Comparison of ENCODE assay signal across 13 mouse cellular contexts in the genomic region with DNA sequence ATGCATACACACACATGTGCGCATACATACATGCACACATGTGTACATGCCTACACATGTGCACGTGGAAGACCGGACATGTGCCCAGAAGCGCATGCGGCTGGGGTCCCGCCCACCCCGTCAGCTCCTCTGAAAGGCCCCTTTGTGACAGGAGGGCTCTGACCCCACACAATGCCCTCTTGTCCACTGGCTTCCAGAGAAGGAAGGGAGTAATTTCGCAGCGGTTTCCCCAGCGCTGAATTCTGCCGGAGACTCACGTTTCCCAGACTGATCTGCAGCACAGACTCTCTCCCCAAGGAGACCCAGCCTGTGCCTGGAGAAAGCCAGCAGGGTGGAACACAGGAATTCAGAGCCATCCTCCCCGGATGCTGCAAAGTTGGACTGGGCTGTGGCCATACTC. TPM values are rescaled to one million over a fixed set of nuclear protein-coding genes. Genes with fewer than 3 reads are reported as not detected.
DNase-seq lines count a peak whose midpoint lies in the region; ATAC-seq and TF ChIP-seq lines count a peak whose summit lies in the region.
"Had no signal": no experiment of that assay in that cellular context is flagged by ENCODE, and none has a peak within 500 bp of the region (broad histone marks: within the 10 kb centered on the region; RNA-seq: fewer than 3 reads in every experiment).

No protein-coding gene starts in this region.

- H3K4me3 ChIP-seq in hindbrain, embryonic 10.5 days, result peak overlapping the region; percentile 14; the same call in 1 of the 2 replicates
- no peak overlapping the region for H3K4me3 ChIP-seq in hindbrain, embryonic 13.5 days
- H3K4me3 ChIP-seq in embryonic facial prominence, embryonic 11.5 days (ENCODE audit: low read depth, low read length), result no peak overlapping the region
- no peak overlapping the region for H3K4me3 ChIP-seq in limb, embryonic 14.5 days (replicated peaks; ENCODE audit: low read length)
- H3K4me3 ChIP-seq: heart, embryonic 13.5 days had no signal

- 25% methylated on average over 13 of the region's 13 CpGs for WGBS in hindbrain, embryonic 10.5 days
- WGBS in hindbrain, embryonic 13.5 days, result 32% methylated on average over 13 of the region's 13 CpGs
- WGBS in embryonic facial prominence, embryonic 11.5 days, result 26% methylated on average over 13 of the region's 13 CpGs
- 58% methylated on average over 13 of the region's 13 CpGs for WGBS in limb, embryonic 14.5 days

- H3K36me3 ChIP-seq in hindbrain, embryonic 10.5 days, result no peaks in the 10 kb centered on the region
- H3K36me3 ChIP-seq in hindbrain, embryonic 13.5 days, result no peaks in the 10 kb centered on the region
- no peaks in the 10 kb centered on the region for H3K36me3 ChIP-seq in embryonic facial prominence, embryonic 11.5 days (replicated peaks; ENCODE audit: control insufficient read depth, insufficient read depth, low read depth, low read length)
- H3K36me3 ChIP-seq in limb, embryonic 14.5 days (ENCODE audit: control insufficient read depth, insufficient read depth, low read length), result no peaks in the 10 kb centered on the region
- H3K36me3 ChIP-seq: heart, embryonic 13.5 days had no signal

- H3K4me2 ChIP-seq in hindbrain, embryonic 13.5 days, result no peak overlapping the region
- H3K4me2 ChIP-seq in embryonic facial prominence, embryonic 11.5 days (ENCODE audit: low read depth, low read length), result no peak overlapping the region; the same call in 1 of the 2 replicates
- H3K4me2 ChIP-seq in limb, embryonic 14.5 days (replicated peaks; ENCODE audit: low read depth, low read length, severe bottlenecking), result no peak overlapping the region
- H3K4me2 ChIP-seq: heart, embryonic 13.5 days had no signal

- no peak for TF ChIP-seq POLR2A in limb, embryonic 14.5 days (IDR thresholded peaks at IDR 0.05; ENCODE audit: borderline replicate concordance, extremely low read depth, insufficient read depth, insufficient read length)

- ATAC-seq in hindbrain, embryonic 13.5 days (ENCODE audit: low FRiP score), result no peak
- no peak; the same call in 1 of the 2 replicates for ATAC-seq in embryonic facial prominence, embryonic 11.5 days (replicated peaks; ENCODE audit: insufficient number of reproducible peaks, low FRiP score, low TSS enrichment, low read depth)
- no peak; the same call in 1 of the 2 replicates for ATAC-seq in limb, embryonic 14.5 days (ENCODE audit: low FRiP score, low read depth)

- no peak overlapping the region for H3K9ac ChIP-seq in hindbrain, embryonic 13.5 days
- H3K9ac ChIP-seq in embryonic facial prominence, embryonic 11.5 days (replicated peaks; ENCODE audit: low read length), result peak overlapping the region; percentile 28; the same call in 1 of the 2 replicates
- H3K9ac ChIP-seq in limb, embryonic 14.5 days (ENCODE audit: low read depth, low read length, severe bottlenecking), result no peak overlapping the region
- H3K9ac ChIP-seq: heart, embryonic 13.5 days had no signal

- peaks cover 95% of the 10 kb centered on the region for H3K27me3 ChIP-seq in hindbrain, embryonic 10.5 days (ENCODE audit: insufficient read depth, poor library complexity, severe bottlenecking)
- peaks cover 52% of the 10 kb centered on the region for H3K27me3 ChIP-seq in hindbrain, embryonic 13.5 days
- H3K27me3 ChIP-seq in embryonic facial prominence, embryonic 11.5 days (ENCODE audit: control insufficient read depth, insufficient read depth, low read length), result no peaks in the 10 kb centered on the region
- H3K27me3 ChIP-seq in limb, embryonic 14.5 days (ENCODE audit: control insufficient read depth, insufficient read depth, low read length), result peaks cover under 1% of the 10 kb centered on the region; the same call in 1 of the 2 replicates

- H3K27ac ChIP-seq in hindbrain, embryonic 10.5 days, result peak overlapping the region; percentile 64; the same call in 1 of the 2 replicates
- no peak overlapping the region for H3K27ac ChIP-seq in hindbrain, embryonic 13.5 days
- 0 out of 2 replicates have a peak overlapping the region, but pooled peaks have one; percentile 1 for H3K27ac ChIP-seq in embryonic facial prominence, embryonic 11.5 days (replicated peaks; ENCODE audit: low read depth, low read length)
- H3K27ac ChIP-seq in limb, embryonic 14.5 days (replicated peaks; ENCODE audit: low read depth, low read length), result 0 out of 2 replicates have a peak overlapping the region, but pooled peaks have one; percentile 38
- H3K27ac ChIP-seq: heart, embryonic 13.5 days; macrophage had no signal

- peak; percentile 63 for DNase-seq in hindbrain, embryonic 10.5 days (ENCODE audit: low spot score)
- DNase-seq in brain, adult 2 months (ENCODE audit: low read depth, low spot score), result peak; percentile 43
- peak; percentile 61 for DNase-seq in embryonic facial prominence, embryonic 11.5 days (ENCODE audit: low spot score)
- DNase-seq in limb, embryonic 14.5 days (ENCODE audit: low spot score), result no peak
- DNase-seq in natural killer cell, adult 2 months (ENCODE audit: low spot score in 2 of 2), result no peak
- no peak for DNase-seq in spleen, adult 18-20 months
- no peak for DNase-seq in liver
- DNase-seq: cerebellum, adult 9-11 months; kidney, adult 18-20 months; lung, adult 18-20 months had no signal

- peaks cover 25% of the 10 kb centered on the region for H3K4me1 ChIP-seq in hindbrain, embryonic 10.5 days (replicated peaks)
- peaks cover 31% of the 10 kb centered on the region for H3K4me1 ChIP-seq in hindbrain, embryonic 13.5 days (replicated peaks)
- H3K4me1 ChIP-seq in embryonic facial prominence, embryonic 11.5 days (ENCODE audit: control insufficient read depth, insufficient read depth, low read length), result peaks cover 3% of the 10 kb centered on the region; the same call in 1 of the 2 replicates
- no peaks in the 10 kb centered on the region for H3K4me1 ChIP-seq in limb, embryonic 14.5 days (ENCODE audit: control insufficient read depth, insufficient read depth, low read length)
- H3K4me1 ChIP-seq: heart, embryonic 13.5 days had no signal

- no peaks in the 10 kb centered on the region for H3K9me3 ChIP-seq in hindbrain, embryonic 10.5 days
- no peaks in the 10 kb centered on the region for H3K9me3 ChIP-seq in hindbrain, embryonic 13.5 days
- H3K9me3 ChIP-seq in embryonic facial prominence, embryonic 11.5 days (replicated peaks; ENCODE audit: control insufficient read depth, low read length), result no peaks in the 10 kb centered on the region
- no peaks in the 10 kb centered on the region for H3K9me3 ChIP-seq in limb, embryonic 14.5 days (ENCODE audit: control insufficient read depth, low read length)

RNA-seq across cellular contexts. Expression of gene Foxf1, which starts 20.5 kb away (rescaled TPM):
- polyA plus RNA-seq in hindbrain, embryonic 10.5 days (2016; fragmentation: Nextera tagmentation; extraction: Ambion mirVana), result 3.9 and 4.9 TPM in 2 replicates
- polyA plus RNA-seq in hindbrain, embryonic 13.5 days (2015; fragmentation: Nextera tagmentation; extraction: Ambion mirVana), result 0.96 and 1.3 TPM in 2 replicates
- polyA plus RNA-seq in embryonic facial prominence, embryonic 11.5 days (2014; fragmentation: Nextera tagmentation; extraction: Ambion mirVana), result 19.6 and 24.5 TPM in 2 replicates
- 0.54 and 1.00 TPM in 2 replicates for polyA plus RNA-seq in limb, embryonic 14.5 days (2012; rRNA removed)
- 0.15 and 0.28 TPM in 2 replicates for polyA plus RNA-seq in limb, embryonic 14.5 days (2014; fragmentation: Nextera tagmentation; extraction: Ambion mirVana)

RNA-seq across cellular contexts. Expression of gene Mthfsd, which starts 44.5 kb away (rescaled TPM):
- 60.5 and 68.2 TPM in 2 replicates for polyA plus RNA-seq in hindbrain, embryonic 10.5 days (2016; fragmentation: Nextera tagmentation; extraction: Ambion mirVana)
- polyA plus RNA-seq in hindbrain, embryonic 13.5 days (2015; fragmentation: Nextera tagmentation; extraction: Ambion mirVana), result 53.8 and 54.1 TPM in 2 replicates
- 50.0 and 52.5 TPM in 2 replicates for polyA plus RNA-seq in embryonic facial prominence, embryonic 11.5 days (2014; fragmentation: Nextera tagmentation; extraction: Ambion mirVana)
- 120 and 122 TPM in 2 replicates for polyA plus RNA-seq in limb, embryonic 14.5 days (2012; rRNA removed)
- polyA plus RNA-seq in limb, embryonic 14.5 days (2014; fragmentation: Nextera tagmentation; extraction: Ambion mirVana), result 59.9 and 62.8 TPM in 2 replicates

RNA-seq across cellular contexts. Expression of gene Foxc2, which starts 52.3 kb away (rescaled TPM):
- 7.0 and 13.7 TPM in 2 replicates for polyA plus RNA-seq in hindbrain, embryonic 10.5 days (2016; fragmentation: Nextera tagmentation; extraction: Ambion mirVana)
- 2.8 and 4.1 TPM in 2 replicates for polyA plus RNA-seq in hindbrain, embryonic 13.5 days (2015; fragmentation: Nextera tagmentation; extraction: Ambion mirVana)
- 15.1 and 15.7 TPM in 2 replicates for polyA plus RNA-seq in embryonic facial prominence, embryonic 11.5 days (2014; fragmentation: Nextera tagmentation; extraction: Ambion mirVana)
- 14.3 and 24.4 TPM in 2 replicates for polyA plus RNA-seq in limb, embryonic 14.5 days (2012; rRNA removed)
- polyA plus RNA-seq in limb, embryonic 14.5 days (2014; fragmentation: Nextera tagmentation; extraction: Ambion mirVana), result 9.7 and 12.5 TPM in 2 replicates
- polyA plus RNA-seq: macrophage had no signal

Comparison
In these comparisons a context has a peak if more than half of its experiments do, and no peak if none do; other contexts are left out.
1. DNase-seq: peak in hindbrain, embryonic 10.5 days (single experiment), brain, adult 2 months (single experiment) and embryonic facial prominence, embryonic 11.5 days (single experiment); none in limb, embryonic 14.5 days (single experiment), natural killer cell, adult 2 months (0 of 2), spleen, adult 18-20 months (0 of 2) and liver (single experiment).